Mouse (Mus musculus) gastrocnemius, postnatal 14 days (tissue): ENCODE data around the gene Mien1. TPM values are rescaled to one million over a fixed set of nuclear protein-coding genes. Genes with fewer than 3 reads are reported as not detected.

Experiments
- DNase-seq: peaks from one replicate; pipeline ENCODE4 v3.0.0; 2021; ENCODE audit warnings: mixed read lengths
- intact Hi-C: fragments of 180-260 bp; cut with DNase I; formaldehyde crosslinking; loops from one replicate; pipeline ENCODE4 v1.15.1; 2025; ENCODE audit warnings: low total_unique reads
- total RNA-seq, 2 experiments: library from RNA; stranded (reverse); gene quantifications; 2 replicates each; pipeline ENCODE4 v1.2.3; 2021

Mien1 gene
- total RNA-seq, 2 experiments from 2014 or later, result 27.7 to 30.3 TPM

DNA sequence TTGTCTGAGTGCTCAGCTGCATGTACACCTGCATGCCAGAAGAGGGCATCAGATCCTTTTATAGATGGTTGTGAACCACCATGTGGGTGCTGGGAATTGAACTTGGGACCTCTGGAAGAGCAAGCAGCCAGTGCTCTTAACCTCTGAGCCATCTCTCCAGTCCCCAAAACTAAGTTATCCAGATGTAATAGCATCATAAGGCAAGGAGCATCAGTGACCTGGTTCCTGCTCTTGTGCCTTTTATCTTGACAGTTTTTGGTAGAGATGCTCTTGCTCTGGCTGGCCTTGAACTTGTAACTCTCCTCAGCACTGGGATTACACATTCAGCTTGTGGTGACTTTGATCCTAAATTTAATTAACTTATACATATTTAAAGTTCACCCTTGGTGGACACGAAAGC lies 4.9 kb upstream of the Mien1 start:
- no peak for DNase-seq
- intact Hi-C loops, result no loop called here

GRCm38 (mm10) chr11:98437441-98437840 lies 1.4 kb downstream of the Mien1 start:
- no peak for DNase-seq
- intact Hi-C loops, result loop anchor here (5.0 kb wide), 1 partner anchor 95 kb away; no protein-coding TSS in a partner anchor

GRCm38 (mm10) chr11:98435723-98436122 lies 3.1 kb downstream of the Mien1 start:
- no peak for DNase-seq
- intact Hi-C loops, result loop anchor here (5.0 kb wide), 1 partner anchor 93 kb away; no protein-coding TSS in a partner anchor

GRCm38 (mm10) chr11:98431743-98432502 lies 6.9 kb downstream of the Mien1 start:
- DNase-seq, result no peak
- intact Hi-C loops, result no loop called here

- no peak for DNase-seq
- intact Hi-C loops, result no loop called here
These were observed 10.4 kb downstream of the Mien1 start for GRCm38 (mm10) chr11:98428436-98428835.

DNA sequence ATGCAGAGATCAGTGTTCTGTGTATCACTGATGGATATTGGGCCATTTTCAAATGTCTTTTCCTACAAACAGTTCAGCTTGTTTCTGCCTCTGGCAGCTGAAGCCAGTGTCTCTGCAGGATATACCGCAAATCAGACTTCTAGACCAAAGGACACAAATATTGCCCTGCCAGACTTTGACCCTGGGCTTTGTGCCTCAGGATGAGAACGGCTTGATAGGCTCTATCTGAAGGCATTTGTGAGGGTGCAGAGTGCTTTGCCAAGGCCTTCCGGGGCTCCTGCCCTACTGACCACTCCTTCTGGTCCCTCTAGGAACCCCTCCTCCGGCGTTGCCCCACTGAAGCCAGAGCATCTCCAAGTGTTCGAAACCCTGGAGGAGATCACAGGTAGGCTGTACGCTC lies 12.2 kb downstream of the Mien1 start:
- no peak for DNase-seq

GRCm38 (mm10) chr11:98418939-98419547 lies 19.7 kb downstream of the Mien1 start:
- DNase-seq, result no peak
- intact Hi-C loops, result no loop called here

More for the DNA sequence above, 12.2 kb downstream of the Mien1 start:
- intact Hi-C loops, result no loop called here

GRCm38 (mm10) chr11:98418273-98418672 lies 20.5 kb downstream of the Mien1 start:
- no peak for DNase-seq
- intact Hi-C loops, result no loop called here

DNA sequence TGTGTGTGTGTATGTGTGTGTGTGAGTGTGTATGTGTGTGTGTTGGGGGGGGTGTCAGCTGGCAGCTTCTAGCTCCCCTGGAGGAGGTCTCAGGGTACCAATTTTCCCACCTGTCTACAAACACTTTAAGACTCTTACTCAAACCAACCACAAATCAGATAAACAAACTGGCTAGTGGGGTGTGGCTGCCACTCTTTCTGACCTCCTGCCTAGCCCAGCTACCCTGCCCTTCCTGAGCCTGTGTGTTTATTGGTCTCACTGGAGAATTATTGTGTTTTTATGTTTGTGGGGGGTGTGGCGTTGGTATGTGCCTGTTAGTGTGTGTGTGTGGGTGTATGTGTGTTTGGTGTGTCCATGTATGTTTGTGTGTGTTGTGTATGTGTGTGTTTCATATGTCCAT lies 21.7 kb downstream of the Mien1 start:
- DNase-seq, result no peak
- intact Hi-C loops, result no loop called here

- intact Hi-C loops, result no loop called here
- no peak for DNase-seq
These were observed 24.6 kb downstream of the Mien1 start for GRCm38 (mm10) chr11:98414162-98414561.

DNA sequence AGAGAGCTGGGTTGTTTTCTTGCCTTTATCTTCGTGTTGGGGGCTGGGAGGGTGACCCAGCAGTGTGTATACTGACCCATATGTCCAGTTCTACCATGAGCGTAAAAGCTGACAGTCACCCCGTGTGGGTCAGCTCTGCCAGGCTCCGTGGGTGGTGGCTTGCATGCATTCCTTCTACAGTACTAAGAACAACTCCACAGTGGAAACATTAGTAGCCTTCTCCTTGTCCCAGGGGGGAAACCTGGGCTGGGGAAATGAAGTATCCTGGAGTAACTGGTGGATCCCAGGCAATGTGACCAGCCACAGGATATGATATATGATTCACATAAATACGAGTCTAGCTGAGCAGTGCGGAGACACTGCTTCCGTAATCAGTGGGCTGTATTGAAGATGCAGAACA lies 25.1 kb downstream of the Mien1 start:
- DNase-seq, result no peak
- intact Hi-C loops, result no loop called here

GRCm38 (mm10) chr11:98412797-98413301 lies 25.9 kb downstream of the Mien1 start:
- intact Hi-C loops, result no loop called here
- DNase-seq, result no peak

DNA sequence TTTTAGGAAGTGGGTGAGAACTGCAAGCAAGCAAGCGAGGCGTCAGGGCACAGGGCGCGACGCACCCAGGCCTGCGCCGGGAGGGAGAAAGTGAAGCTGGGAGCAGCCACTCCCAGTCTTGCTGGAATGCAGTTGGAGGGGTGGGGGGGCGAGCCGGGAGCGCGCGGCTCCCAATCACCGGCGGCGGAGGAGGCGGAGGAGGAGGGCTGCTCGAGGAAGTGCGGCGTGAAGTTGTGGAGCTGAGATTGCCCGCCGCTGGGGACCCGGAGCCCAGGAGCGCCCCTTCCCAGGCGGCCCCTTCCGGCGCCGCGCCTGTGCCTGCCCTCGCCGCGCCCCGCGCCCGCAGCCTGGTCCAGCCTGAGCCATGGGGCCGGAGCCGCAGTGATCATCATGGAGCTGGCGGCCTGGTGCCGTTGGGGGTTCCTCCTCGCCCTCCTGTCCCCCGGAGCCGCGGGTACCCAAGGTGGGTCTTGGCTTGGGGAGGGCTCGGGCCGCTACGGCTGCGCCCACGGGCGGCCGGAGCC lies 26.5 kb downstream of the Mien1 start, which contains the start of gene Erbb2:
Erbb2 (plus strand) TSS at position 198 of the 524 bp plus-strand sequence.
- peak; percentile 78 for DNase-seq
- intact Hi-C loops, result no loop called here

DNA sequence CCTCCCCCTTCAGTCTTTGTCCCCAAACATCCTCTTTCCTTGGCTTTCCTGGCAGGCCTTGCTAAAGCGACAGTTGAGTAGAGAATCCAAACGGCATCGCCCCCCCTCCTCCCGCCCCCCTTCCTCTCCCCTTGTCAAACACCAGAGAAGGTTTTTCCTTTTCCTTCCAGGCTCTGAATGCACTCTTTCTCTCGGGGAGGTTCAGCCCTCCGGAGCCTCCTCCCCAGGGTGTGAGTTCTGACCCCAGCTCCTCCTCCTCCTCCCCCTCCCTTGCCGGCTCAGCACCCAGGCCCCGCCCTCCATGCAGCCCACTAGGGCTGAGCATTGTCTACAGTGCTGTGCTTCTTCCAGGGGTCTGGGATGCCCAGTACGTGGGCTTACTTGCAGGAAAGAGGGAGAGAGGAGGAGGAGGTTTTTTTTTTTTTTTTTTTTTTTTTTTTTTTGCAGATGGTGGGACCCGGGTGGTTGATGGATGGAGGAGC lies 29.4 kb downstream of the Mien1 start:
- intact Hi-C loops, result no loop called here
- no peak for DNase-seq

GRCm38 (mm10) chr11:98408872-98409271 lies 29.9 kb downstream of the Mien1 start:
- intact Hi-C loops, result no loop called here
- DNase-seq, result no peak

- DNase-seq, result no peak
- intact Hi-C loops, result no loop called here
These were observed 32.2 kb downstream of the Mien1 start for GRCm38 (mm10) chr11:98406621-98407020.

GRCm38 (mm10) chr11:98400816-98401215 lies 38.0 kb downstream of the Mien1 start:
- intact Hi-C loops, result no loop called here
- no peak for DNase-seq

DNA sequence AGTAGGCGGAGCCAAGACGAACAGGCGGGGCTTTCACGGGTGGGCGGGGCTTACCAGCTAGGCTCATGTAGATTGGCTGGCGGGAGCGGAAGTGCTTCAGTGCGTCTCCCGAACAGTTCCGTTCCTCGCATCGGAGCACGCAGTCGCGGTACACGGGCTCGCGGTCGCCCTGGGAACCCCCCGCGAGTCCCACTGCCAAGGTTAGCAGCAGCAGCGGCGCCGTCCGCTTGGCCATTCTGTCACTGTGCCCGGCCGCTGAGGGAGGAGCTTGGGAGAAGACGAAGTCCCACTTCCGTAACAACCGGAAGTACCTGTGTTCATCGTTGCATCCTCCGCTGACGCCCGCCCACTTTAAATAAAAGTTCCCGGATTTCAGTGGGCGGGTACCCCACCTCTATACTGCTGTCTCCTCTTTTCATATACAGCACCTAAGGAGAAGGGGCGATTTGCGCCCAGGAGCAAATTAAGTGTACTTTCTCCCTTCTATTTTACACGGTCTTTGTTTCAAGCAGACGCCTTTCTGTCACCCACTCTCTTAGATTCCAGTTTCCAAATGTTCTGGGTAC lies 38.5 kb downstream of the Mien1 start, which contains the start of gene Pgap3:
Pgap3 (minus strand) TSS at position 330 of the 566 bp plus-strand sequence.
- DNase-seq, result peak; percentile 85
- intact Hi-C loops, result no loop called here

DNA sequence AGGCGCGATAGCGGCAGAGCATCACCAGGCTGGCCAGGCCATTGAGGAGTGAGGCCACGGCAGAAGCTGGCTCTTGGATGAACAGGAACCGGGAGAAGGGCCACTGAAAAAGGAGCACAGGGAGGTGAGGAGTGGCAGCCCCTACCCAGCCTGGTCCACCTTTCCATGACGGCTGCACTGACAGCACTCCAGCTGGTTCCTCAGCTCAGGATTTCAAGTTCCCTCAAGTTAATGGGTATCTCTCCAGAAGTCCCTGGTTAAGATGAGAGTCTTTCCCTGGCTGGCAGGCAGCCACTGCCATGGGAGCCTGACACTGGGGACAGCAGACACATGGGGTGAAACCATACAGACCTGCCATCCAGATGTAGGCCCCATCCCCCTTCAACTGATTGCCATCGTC lies 40.8 kb downstream of the Mien1 start:
- intact Hi-C loops, result no loop called here

GRCm38 (mm10) chr11:98395041-98395440 lies 43.8 kb downstream of the Mien1 start:
- intact Hi-C loops, result no loop called here
- peak; percentile 12 for DNase-seq

More for the DNA sequence above, 40.8 kb downstream of the Mien1 start:
- DNase-seq, result no peak
